Mouse (Mus musculus) forebrain, embryonic 12.5 days (tissue): ENCODE measurements around the gene Rnf151. TPM values are rescaled to one million over a fixed set of nuclear protein-coding genes. Genes with fewer than 3 reads are reported as not detected.
"Not testable (repeated sequence)": the region's sequence is repeated elsewhere in the genome, so short reads cannot be mapped to it uniquely, and the experiment has no call there.

Source experiments
- ATAC-seq: fragments of 200-750 bp; cut with Nextera tagmentation; 2 replicates; pipeline ENCODE4 v1.8.0; 2017; ENCODE audit warnings: moderate TSS enrichment; ENCODE audit not compliant: low FRiP score
- H3K27ac ChIP-seq: fragments of 300-500 bp; sonication (generic); 2 replicates; pipeline ENCODE4 v1.5.1; 2016; ENCODE audit warnings: mild to moderate bottlenecking
- H3K27me3 ChIP-seq: fragments of 300-500 bp; sonication (generic); 2 replicates; pipeline ENCODE4 v1.6.1; 2016; ENCODE audit warnings: mild to moderate bottlenecking
- H3K36me3 ChIP-seq: fragments of 300-500 bp; sonication (generic); replicated peaks from 2 replicates; pipeline ENCODE4 v1.6.1; 2016; ENCODE audit warnings: mild to moderate bottlenecking
- H3K4me1 ChIP-seq: fragments of 300-500 bp; sonication (generic); 2 replicates; pipeline ENCODE4 v1.6.1; 2016
- H3K4me2 ChIP-seq: fragments of 300-500 bp; sonication (generic); 2 replicates; pipeline ENCODE4 v1.6.1; 2016; ENCODE audit warnings: mild to moderate bottlenecking, moderate library complexity
- H3K4me3 ChIP-seq: fragments of 300-500 bp; sonication (generic); replicated peaks from 2 replicates; pipeline ENCODE4 v1.5.1; 2016; ENCODE audit warnings: mild to moderate bottlenecking
- H3K9ac ChIP-seq: fragments of 300-500 bp; sonication (generic); 2 replicates; pipeline ENCODE4 v1.6.1; 2016; ENCODE audit warnings: mild to moderate bottlenecking
- H3K9me3 ChIP-seq: fragments of 300-500 bp; sonication (generic); 2 replicates; pipeline ENCODE4 v1.6.1; 2016
- WGBS: fragments of 180-500 bp; shearing (Covaris S2); methylation state at CpG from one replicate; pipeline ENCODE4 v1.1.7; 2016; 5-methylcytosine and 5-hydroxymethylcytosine counted together
- polyA plus RNA-seq: library from polyadenylated mRNA; unstranded; fragments of >200 nt; fragmentation: Nextera tagmentation; extraction: Ambion mirVana; gene quantifications from 2 replicates; pipeline ENCODE4 v1.2.1, GENCODE M21; 2016

Gene Rnf151
- polyA plus RNA-seq, 1 experiment from 2014 or later: not detected

DNA sequence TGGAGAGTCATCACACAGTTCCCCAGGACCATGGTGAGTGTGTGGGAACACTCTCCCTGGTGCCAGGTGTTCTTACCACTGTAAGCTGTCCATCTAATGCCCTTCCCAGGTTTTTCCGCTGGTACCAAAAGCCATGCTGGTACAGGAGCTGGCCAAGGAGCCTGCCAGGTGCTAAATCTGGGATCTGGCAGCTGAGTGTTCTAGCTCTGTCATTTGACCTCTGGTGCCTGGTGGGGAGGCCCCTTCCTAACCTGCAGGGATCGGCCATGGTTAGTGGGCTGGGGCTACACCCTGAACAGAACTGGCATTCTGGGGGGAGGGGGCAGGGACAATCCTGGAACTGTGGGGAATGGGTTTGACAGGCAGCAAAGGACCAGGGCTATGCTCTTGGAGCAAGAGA, 9.8 kb upstream of the Rnf151 start, which contains the start of gene Rpl3l:
Gene Rpl3l (plus strand): TSS at position 203 of the 400 bp plus-strand sequence.
- Histone ChIP-seq H3K27me3 (peaks cover 10% of the 10 kb centered on the region; the same call in 1 of the 2 replicates), H3K9ac (no peak within 1 kb of the TSS), H3K4me3 (no peak within 1 kb of the TSS), H3K27ac (no peak within 1 kb of the TSS), H3K36me3 (0 out of 2 replicates have a peak, but pooled peaks cover under 1% of the 10 kb centered on the region), H3K4me1 (peaks cover 16% of the 10 kb centered on the region), H3K9me3 (no peaks in the 10 kb centered on the region), H3K4me2 (no peak within 1 kb of the TSS)
- 87% methylated on average over 2 of the region's 2 CpGs for WGBS
- no peak for ATAC-seq

DNA sequence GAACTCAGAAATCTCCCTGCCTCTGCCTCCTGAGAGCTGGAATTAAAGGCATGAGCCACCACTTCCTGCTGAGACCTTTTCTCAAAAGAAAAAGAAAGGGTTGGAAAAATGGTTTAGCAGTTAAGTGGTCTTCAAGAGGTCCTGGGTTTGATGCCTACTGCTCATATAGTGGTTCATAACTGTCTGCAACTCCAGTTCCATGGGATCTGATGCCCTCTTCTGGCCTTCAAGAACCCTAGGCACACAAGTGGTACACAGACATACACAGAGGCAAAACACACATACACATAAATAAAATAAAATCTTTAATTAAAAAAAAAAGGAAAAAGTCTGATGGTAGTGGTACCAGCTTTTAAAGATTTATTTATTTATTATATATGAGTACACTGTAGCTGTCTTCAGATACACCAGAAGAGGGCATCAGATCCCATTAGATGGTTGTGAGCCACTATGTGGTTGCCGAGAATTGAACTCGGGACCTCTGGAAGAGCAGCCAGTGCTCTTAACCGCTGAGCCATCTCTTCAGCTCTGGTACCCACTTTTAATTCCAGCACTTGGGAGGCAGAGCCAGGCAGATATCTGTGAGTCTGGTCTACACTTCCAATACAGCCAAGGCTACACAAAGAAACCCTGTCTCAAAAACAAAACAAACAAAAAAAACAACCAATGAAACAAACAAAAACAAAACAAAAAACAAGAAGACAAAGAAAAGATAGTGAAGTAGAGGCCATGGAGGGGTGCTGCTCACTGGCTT, 8.0 kb upstream of the Rnf151 start:
- Histone ChIP-seq H3K27me3 (peaks cover 10% of the 10 kb centered on the region; the same call in 1 of the 2 replicates), H3K9me3 (no peaks in the 10 kb centered on the region), H3K27ac (no peak overlapping the region), H3K4me2 (no peak overlapping the region), H3K9ac (no peak overlapping the region), H3K36me3 (peaks cover 16% of the 10 kb centered on the region), H3K4me1 (peaks cover 31% of the 10 kb centered on the region), H3K4me3 (no peak overlapping the region)
- WGBS: 82% methylated on average over 3 of the region's 3 CpGs
- no peak for ATAC-seq

DNA sequence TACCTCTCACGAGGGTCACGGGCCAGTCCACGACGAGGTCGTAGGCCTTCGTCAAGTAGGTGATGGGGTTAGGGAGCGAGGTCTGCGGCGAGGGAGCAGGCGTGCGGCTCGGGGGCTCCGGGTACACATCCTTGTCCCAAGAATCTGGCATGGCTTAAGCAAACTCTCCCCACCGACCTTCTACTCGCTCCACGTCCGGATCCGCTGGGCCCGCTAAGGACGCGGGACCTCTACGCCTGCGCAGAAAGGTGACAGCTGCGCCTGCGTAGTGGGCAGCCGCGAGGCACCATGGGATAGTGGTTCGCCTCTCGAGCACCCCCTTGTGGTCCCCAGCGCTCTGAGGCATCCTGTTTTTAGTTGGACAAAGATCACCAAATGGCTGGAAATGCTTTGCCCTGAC, 6.3 kb upstream of the Rnf151 start, which contains the start of gene Ndufb10:
Gene Ndufb10 (minus strand): TSS at position 295 of the 400 bp plus-strand sequence.
- Histone ChIP-seq H3K9ac (peak within 1 kb of the TSS; percentile 87), H3K4me1 (peaks cover 35% of the 10 kb centered on the region), H3K27ac (peak within 1 kb of the TSS; percentile 72), H3K9me3 (no peaks in the 10 kb centered on the region), H3K36me3 (peaks cover 16% of the 10 kb centered on the region), H3K27me3 (peaks cover 6% of the 10 kb centered on the region; the same call in 1 of the 2 replicates), H3K4me3 (peak within 1 kb of the TSS; percentile 73), H3K4me2 (peak within 1 kb of the TSS; percentile 74)
- ATAC-seq: peak; percentile 79
- WGBS: under 1% methylated on average over 30 of the region's 30 CpGs

DNA sequence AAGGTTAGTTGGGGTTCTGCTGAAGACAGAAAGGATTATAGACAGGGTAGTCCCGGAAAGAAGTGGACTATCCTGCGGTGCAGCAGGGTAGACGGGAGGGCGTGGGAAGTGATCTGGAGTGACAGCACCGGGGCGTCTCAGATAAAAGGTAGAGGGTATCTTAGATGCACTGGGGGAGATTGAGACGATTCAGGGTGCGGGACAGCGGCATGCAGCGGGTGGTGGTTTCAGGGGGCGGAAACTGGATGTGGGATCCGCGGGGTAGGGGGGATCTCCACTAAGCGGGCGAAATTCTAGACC, 6.0 kb upstream of the Rnf151 start:
- H3K9me3 ChIP-seq: no peaks in the 10 kb centered on the region
- peak overlapping the region; percentile 73 for H3K4me3 ChIP-seq
- H3K36me3 ChIP-seq: peaks cover 16% of the 10 kb centered on the region
- H3K27me3 ChIP-seq: peaks cover 6% of the 10 kb centered on the region; the same call in 1 of the 2 replicates
- no peak for ATAC-seq
- H3K9ac ChIP-seq: peak overlapping the region; percentile 87
- peak overlapping the region; percentile 72 for H3K27ac ChIP-seq
- peaks cover 39% of the 10 kb centered on the region for H3K4me1 ChIP-seq
- WGBS: under 1% methylated on average over 15 of the region's 15 CpGs
- peak overlapping the region; percentile 74 for H3K4me2 ChIP-seq

DNA sequence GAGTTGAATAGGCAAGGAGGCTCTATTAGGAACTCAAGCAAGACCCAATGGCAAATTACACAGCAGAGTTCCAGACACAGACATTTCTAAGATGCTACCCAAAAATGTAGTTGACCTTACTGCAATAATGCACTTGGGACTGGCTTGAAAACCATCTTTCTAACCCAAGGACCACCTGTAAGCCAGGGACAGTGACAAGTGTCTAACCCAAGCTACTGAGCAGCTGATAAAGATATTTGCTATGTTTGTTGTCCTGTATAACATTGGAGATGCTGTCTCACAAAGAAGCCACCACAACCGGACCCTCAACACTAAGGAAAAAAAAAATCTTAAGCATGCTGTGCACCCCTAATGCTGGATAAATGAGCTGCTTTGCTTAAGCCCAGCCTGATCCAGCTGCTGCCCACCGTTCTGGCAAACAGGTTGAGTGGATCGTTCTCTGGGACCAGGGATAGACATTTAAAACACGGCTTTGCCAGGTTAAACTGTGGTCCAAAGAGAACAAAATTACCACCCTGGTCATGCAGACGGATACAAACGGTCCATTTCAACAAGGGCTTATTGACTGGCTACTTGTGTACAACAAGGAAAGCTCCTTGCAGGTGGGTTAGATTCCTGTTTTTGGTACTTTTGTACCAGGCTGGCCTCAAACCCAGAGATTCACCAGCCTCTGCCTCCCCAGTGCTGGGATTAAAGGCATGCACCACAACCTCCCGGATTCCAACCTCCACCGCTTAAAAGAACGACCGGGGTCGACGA, 5.4 kb upstream of the Rnf151 start:
- peak overlapping the region; percentile 73 for H3K4me3 ChIP-seq
- peaks cover 17% of the 10 kb centered on the region for H3K36me3 ChIP-seq
- peaks cover 44% of the 10 kb centered on the region for H3K4me1 ChIP-seq
- no peaks in the 10 kb centered on the region for H3K9me3 ChIP-seq
- 3% methylated on average over 12 of the region's 12 CpGs for WGBS
- peak overlapping the region; percentile 74 for H3K4me2 ChIP-seq
- ATAC-seq: no peak
- H3K27me3 ChIP-seq: peaks cover 6% of the 10 kb centered on the region; the same call in 1 of the 2 replicates
- H3K9ac ChIP-seq: peak overlapping the region; percentile 87
- H3K27ac ChIP-seq: peak overlapping the region; percentile 72; the same call in 1 of the 2 replicates

- H3K9ac ChIP-seq: peak overlapping the region; percentile 12; the same call in 1 of the 2 replicates
- ATAC-seq: no peak
- peaks cover 1% of the 10 kb centered on the region; the same call in 1 of the 2 replicates for H3K27me3 ChIP-seq
- peak overlapping the region; percentile 8; the same call in 1 of the 2 replicates for H3K4me3 ChIP-seq
- no peaks in the 10 kb centered on the region for H3K9me3 ChIP-seq
- H3K27ac ChIP-seq: no peak overlapping the region
- H3K36me3 ChIP-seq: peaks cover 27% of the 10 kb centered on the region
- WGBS: 34% methylated on average over 13 of the region's 13 CpGs
- peak overlapping the region; percentile 17; the same call in 1 of the 2 replicates for H3K4me2 ChIP-seq
- H3K4me1 ChIP-seq: peaks cover 46% of the 10 kb centered on the region
These were observed 4.5 kb upstream of the Rnf151 start for GRCm38 (mm10) chr17:24722220-24722924.

- not testable (repeated sequence) for H3K27me3 ChIP-seq, H3K27ac ChIP-seq, ATAC-seq, H3K9me3 ChIP-seq
- Histone ChIP-seq H3K4me1 (peaks cover 46% of the 10 kb centered on the region), H3K4me2 (peak overlapping the region; percentile 84), H3K36me3 (peaks cover 28% of the 10 kb centered on the region), H3K4me3 (peak overlapping the region; percentile 87), H3K9ac (peak overlapping the region; percentile 56)
- WGBS: 65% methylated on average over 7 of the region's 7 CpGs
These were observed 3.6 kb upstream of the Rnf151 start for GRCm38 (mm10) chr17:24721383-24721955.

DNA sequence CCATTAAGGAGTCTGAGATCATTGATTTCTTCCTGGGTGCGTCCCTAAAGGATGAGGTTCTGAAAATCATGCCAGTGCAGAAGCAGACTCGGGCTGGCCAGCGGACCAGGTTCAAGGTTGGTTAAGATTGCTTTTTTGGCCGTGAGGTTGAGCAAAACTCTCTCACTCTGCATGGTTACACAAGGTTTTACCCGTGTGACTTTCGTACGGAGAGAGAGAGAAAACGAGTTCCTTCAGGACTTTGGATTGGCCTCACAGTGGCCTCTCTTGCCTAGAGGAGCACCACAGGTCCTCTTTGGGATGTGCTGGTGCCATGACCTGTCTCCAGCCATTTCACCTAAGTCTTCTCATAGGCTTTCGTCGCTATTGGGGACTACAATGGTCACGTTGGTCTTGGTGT, 2.8 kb upstream of the Rnf151 start:
- peak overlapping the region; percentile 84 for H3K4me2 ChIP-seq
- peak overlapping the region; percentile 89 for H3K9ac ChIP-seq
- 0% methylated on average over 11 of the region's 11 CpGs for WGBS
- H3K27ac ChIP-seq, H3K9me3 ChIP-seq, ATAC-seq, H3K27me3 ChIP-seq: not testable (repeated sequence)
- H3K4me1 ChIP-seq: peaks cover 46% of the 10 kb centered on the region
- H3K4me3 ChIP-seq: peak overlapping the region; percentile 87
- peaks cover 37% of the 10 kb centered on the region for H3K36me3 ChIP-seq

- Histone ChIP-seq H3K4me2 (peak overlapping the region; percentile 84), H3K27ac (peak overlapping the region; percentile 90), H3K4me1 (peaks cover 46% of the 10 kb centered on the region), H3K4me3 (peak overlapping the region; percentile 87), H3K27me3 (no peaks in the 10 kb centered on the region), H3K9me3 (no peaks in the 10 kb centered on the region), H3K36me3 (peaks cover 38% of the 10 kb centered on the region), H3K9ac (peak overlapping the region; percentile 89)
- under 1% methylated on average over 61 of the region's 61 CpGs for WGBS
- ATAC-seq: peak; percentile 98
These were observed 1.8 kb upstream of the Rnf151 start for GRCm38 (mm10) chr17:24719494-24720222.

GRCm38 (mm10) chr17:24718938-24719337, 1.1 kb upstream of the Rnf151 start:
- H3K36me3 ChIP-seq: peaks cover 38% of the 10 kb centered on the region
- not testable (repeated sequence) for H3K27me3 ChIP-seq, H3K9me3 ChIP-seq, ATAC-seq, H3K27ac ChIP-seq
- peak overlapping the region; percentile 87 for H3K4me3 ChIP-seq
- H3K4me1 ChIP-seq: peaks cover 43% of the 10 kb centered on the region
- 72% methylated on average over 5 of the region's 5 CpGs for WGBS
- H3K9ac ChIP-seq: peak overlapping the region; percentile 89
- H3K4me2 ChIP-seq: peak overlapping the region; percentile 70

DNA sequence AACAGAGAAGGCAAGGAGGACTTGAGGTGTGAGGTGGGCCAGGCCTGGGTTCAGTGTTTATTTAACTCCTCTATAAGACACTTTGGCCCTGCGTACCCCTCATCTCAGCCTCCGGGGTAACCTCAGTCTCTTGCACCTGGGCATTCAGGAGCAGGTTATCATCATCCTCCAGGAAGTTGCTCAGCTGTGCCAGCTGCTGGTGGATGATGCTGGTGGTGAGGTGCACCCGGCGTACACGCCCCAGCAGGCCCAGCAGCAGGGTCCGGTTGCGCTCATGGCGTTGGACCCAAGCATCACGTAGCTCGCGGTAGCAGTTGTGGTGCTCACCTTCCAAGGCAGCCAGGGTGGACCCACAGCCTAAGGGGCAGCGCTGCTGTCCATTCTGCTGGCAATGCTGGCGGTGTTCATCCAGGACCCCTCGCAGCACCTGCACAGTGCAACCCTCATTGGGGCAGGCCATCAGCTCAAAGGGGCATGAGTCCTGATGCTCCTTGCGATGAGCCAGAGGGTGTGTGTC, 1.6 kb downstream of the Rnf151 start:
- WGBS: 98% methylated on average over 15 of the region's 15 CpGs

More for the DNA sequence above, 1.6 kb downstream of the Rnf151 start:
- H3K27ac ChIP-seq: no peak overlapping the region
- no peak overlapping the region for H3K4me2 ChIP-seq
- no peaks in the 10 kb centered on the region for H3K27me3 ChIP-seq
- H3K9me3 ChIP-seq: no peaks in the 10 kb centered on the region
- no peak overlapping the region for H3K4me3 ChIP-seq
- peaks cover 24% of the 10 kb centered on the region for H3K36me3 ChIP-seq
- no peak for ATAC-seq
- H3K4me1 ChIP-seq: peaks cover 17% of the 10 kb centered on the region
- H3K9ac ChIP-seq: no peak overlapping the region
